Mouse (Mus musculus): ENCODE results near the gene Minos1. TPM values are rescaled to one million over a fixed set of nuclear protein-coding genes. Genes with fewer than 3 reads are reported as not detected.
A peak's percentile ranks its signal among the peaks of the same experiment; 100 is the strongest.

Minos1 gene
- polyA plus RNA-seq, 1 experiment from 2014 or later: 415 TPM

- H3K27me3 ChIP-seq (ENCODE audit: control insufficient read depth, insufficient read depth, low read length): no peaks in the 10 kb centered on the region
- WGBS: 81% methylated on average over 11 of the region's 11 CpGs
- ATAC-seq (ENCODE audit: low read depth): no peak
Observed at GRCm38 (mm10) chr4:139085337-139085736, 45.6 kb downstream of the Minos1 start.

GRCm38 (mm10) chr4:139082790-139083564 is 47.9 kb downstream of the Minos1 start:
- H3K4me1 ChIP-seq (ENCODE audit: control insufficient read depth, insufficient read depth, low read length): peaks cover 16% of the 10 kb centered on the region
- H3K4me2 ChIP-seq (ENCODE audit: low read depth, low read length): peak overlapping the region; percentile 11
- no peak overlapping the region for H3K4me3 ChIP-seq (ENCODE audit: low read depth, low read length)
- no peaks in the 10 kb centered on the region for H3K27me3 ChIP-seq (ENCODE audit: control insufficient read depth, insufficient read depth, low read length)
- ATAC-seq (ENCODE audit: low read depth): peak; percentile 57
- H3K9me3 ChIP-seq (ENCODE audit: control insufficient read depth, low read length): no peaks in the 10 kb centered on the region
- no peaks in the 10 kb centered on the region for H3K36me3 ChIP-seq (ENCODE audit: control insufficient read depth, insufficient read depth, low read length)
- no peak overlapping the region for H3K27ac ChIP-seq (ENCODE audit: low read depth, low read length)
- peak overlapping the region; percentile 12; the same call in 1 of the 2 replicates for H3K9ac ChIP-seq (replicated peaks; ENCODE audit: low read depth, low read length)
- 25% methylated on average over 12 of the region's 12 CpGs for WGBS

More at GRCm38 (mm10) chr4:139085337-139085736, 45.6 kb downstream of the Minos1 start:
- H3K9ac ChIP-seq (replicated peaks; ENCODE audit: low read depth, low read length): no peak overlapping the region
- H3K4me1 ChIP-seq (ENCODE audit: control insufficient read depth, insufficient read depth, low read length): peaks cover 16% of the 10 kb centered on the region
- H3K4me2 ChIP-seq (ENCODE audit: low read depth, low read length): no peak overlapping the region
- H3K4me3 ChIP-seq (ENCODE audit: low read depth, low read length): no peak overlapping the region
- H3K9me3 ChIP-seq (ENCODE audit: control insufficient read depth, low read length): no peaks in the 10 kb centered on the region
- no peak overlapping the region for H3K27ac ChIP-seq (ENCODE audit: low read depth, low read length)
- no peaks in the 10 kb centered on the region for H3K36me3 ChIP-seq (ENCODE audit: control insufficient read depth, insufficient read depth, low read length)

GRCm38 (mm10) chr4:139081270-139081931 is 49.5 kb downstream of the Minos1 start:
- Histone ChIP-seq H3K4me3 (ENCODE audit: low read depth, low read length) (no peak overlapping the region), H3K4me1 (ENCODE audit: control insufficient read depth, insufficient read depth, low read length) (peaks cover 16% of the 10 kb centered on the region), H3K27me3 (ENCODE audit: control insufficient read depth, insufficient read depth, low read length) (peaks cover 5% of the 10 kb centered on the region), H3K36me3 (ENCODE audit: control insufficient read depth, insufficient read depth, low read length) (no peaks in the 10 kb centered on the region), H3K27ac (ENCODE audit: low read depth, low read length) (no peak overlapping the region), H3K9me3 (ENCODE audit: control insufficient read depth, low read length) (no peaks in the 10 kb centered on the region), H3K4me2 (ENCODE audit: low read depth, low read length) (no peak overlapping the region), H3K9ac (replicated peaks; ENCODE audit: low read depth, low read length) (no peak overlapping the region)
- 64% methylated on average over 18 of the region's 18 CpGs for WGBS
- ATAC-seq (ENCODE audit: low read depth): no peak

DNA sequence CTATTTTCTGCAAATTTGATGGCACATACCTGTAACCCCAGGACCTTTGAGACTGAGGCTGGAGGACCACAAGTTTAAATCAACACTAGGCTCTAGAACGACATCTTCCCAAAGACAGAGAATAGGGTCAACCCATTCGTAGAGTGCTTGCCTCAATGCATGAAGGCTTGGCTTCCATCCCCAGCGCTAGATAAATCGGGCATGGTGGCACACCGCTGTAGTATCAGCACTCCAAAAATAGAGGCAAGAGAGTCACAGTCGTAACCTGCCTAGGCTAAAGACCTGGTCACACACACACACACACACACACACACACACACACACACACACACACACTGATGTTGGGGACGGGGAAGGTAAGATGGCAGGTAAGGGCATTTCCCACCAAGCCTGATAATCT is 50.7 kb downstream of the Minos1 start:
- Histone ChIP-seq H3K4me2 (ENCODE audit: low read depth, low read length) (no peak overlapping the region), H3K9me3 (ENCODE audit: control insufficient read depth, low read length) (no peaks in the 10 kb centered on the region), H3K27me3 (ENCODE audit: control insufficient read depth, insufficient read depth, low read length) (peaks cover 16% of the 10 kb centered on the region), H3K36me3 (ENCODE audit: control insufficient read depth, insufficient read depth, low read length) (no peaks in the 10 kb centered on the region), H3K9ac (replicated peaks; ENCODE audit: low read depth, low read length) (no peak overlapping the region), H3K4me3 (ENCODE audit: low read depth, low read length) (no peak overlapping the region), H3K27ac (ENCODE audit: low read depth, low read length) (no peak overlapping the region), H3K4me1 (ENCODE audit: control insufficient read depth, insufficient read depth, low read length) (peaks cover 19% of the 10 kb centered on the region)
- no peak for ATAC-seq (ENCODE audit: low read depth)
- 93% methylated on average over 7 of the region's 7 CpGs for WGBS

- Histone ChIP-seq H3K27ac (ENCODE audit: low read depth, low read length) (no peak overlapping the region), H3K4me3 (ENCODE audit: low read depth, low read length) (no peak overlapping the region), H3K9me3 (ENCODE audit: control insufficient read depth, low read length) (no peaks in the 10 kb centered on the region), H3K4me1 (ENCODE audit: control insufficient read depth, insufficient read depth, low read length) (peaks cover 28% of the 10 kb centered on the region), H3K9ac (replicated peaks; ENCODE audit: low read depth, low read length) (no peak overlapping the region), H3K4me2 (ENCODE audit: low read depth, low read length) (no peak overlapping the region), H3K27me3 (ENCODE audit: control insufficient read depth, insufficient read depth, low read length) (peaks cover 25% of the 10 kb centered on the region), H3K36me3 (ENCODE audit: control insufficient read depth, insufficient read depth, low read length) (no peaks in the 10 kb centered on the region)
- WGBS: 71% methylated on average over 11 of the region's 11 CpGs
- ATAC-seq (ENCODE audit: low read depth): no peak
Observed at GRCm38 (mm10) chr4:139079439-139079838, 51.5 kb downstream of the Minos1 start.

DNA sequence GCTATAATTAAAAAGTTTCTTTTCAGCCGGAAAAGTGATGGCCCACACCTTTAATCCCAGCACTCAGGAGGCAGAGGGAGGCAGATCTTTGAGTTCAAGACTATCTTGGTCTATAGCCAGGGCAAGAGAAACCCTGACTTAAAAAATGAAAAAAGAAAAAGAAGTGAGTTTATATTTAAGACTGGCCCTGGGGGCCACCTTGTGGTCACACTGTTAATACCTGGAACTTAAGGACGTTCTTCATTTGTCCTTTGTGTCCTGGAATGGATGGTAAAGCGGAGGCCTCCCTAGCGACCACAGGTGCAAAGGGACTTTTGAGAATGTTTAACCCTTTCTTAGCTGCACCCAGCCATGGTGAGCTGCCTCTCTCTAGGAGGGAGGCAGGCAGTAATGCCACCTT is 52.2 kb downstream of the Minos1 start:
- ATAC-seq (ENCODE audit: low read depth): no peak

GRCm38 (mm10) chr4:139078313-139078712 is 52.6 kb downstream of the Minos1 start:
- Histone ChIP-seq H3K4me2 (ENCODE audit: low read depth, low read length) (no peak overlapping the region), H3K9me3 (ENCODE audit: control insufficient read depth, low read length) (no peaks in the 10 kb centered on the region), H3K4me3 (ENCODE audit: low read depth, low read length) (no peak overlapping the region), H3K27me3 (ENCODE audit: control insufficient read depth, insufficient read depth, low read length) (peaks cover 36% of the 10 kb centered on the region), H3K36me3 (ENCODE audit: control insufficient read depth, insufficient read depth, low read length) (no peaks in the 10 kb centered on the region), H3K9ac (replicated peaks; ENCODE audit: low read depth, low read length) (no peak overlapping the region), H3K27ac (ENCODE audit: low read depth, low read length) (no peak overlapping the region), H3K4me1 (ENCODE audit: control insufficient read depth, insufficient read depth, low read length) (peaks cover 27% of the 10 kb centered on the region)
- 32% methylated on average over 2 of the region's 2 CpGs for WGBS
- ATAC-seq (ENCODE audit: low read depth): no peak

More for the DNA sequence above, 52.2 kb downstream of the Minos1 start:
- Histone ChIP-seq H3K27ac (ENCODE audit: low read depth, low read length) (no peak overlapping the region), H3K4me3 (ENCODE audit: low read depth, low read length) (no peak overlapping the region), H3K4me2 (ENCODE audit: low read depth, low read length) (no peak overlapping the region), H3K9me3 (ENCODE audit: control insufficient read depth, low read length) (no peaks in the 10 kb centered on the region), H3K36me3 (ENCODE audit: control insufficient read depth, insufficient read depth, low read length) (no peaks in the 10 kb centered on the region), H3K9ac (replicated peaks; ENCODE audit: low read depth, low read length) (no peak overlapping the region), H3K4me1 (ENCODE audit: control insufficient read depth, insufficient read depth, low read length) (peaks cover 29% of the 10 kb centered on the region), H3K27me3 (ENCODE audit: control insufficient read depth, insufficient read depth, low read length) (peaks cover 32% of the 10 kb centered on the region)
- 13% methylated on average over 4 of the region's 4 CpGs for WGBS

- Histone ChIP-seq H3K9ac (replicated peaks; ENCODE audit: low read depth, low read length) (no peak overlapping the region), H3K4me1 (ENCODE audit: control insufficient read depth, insufficient read depth, low read length) (peaks cover 13% of the 10 kb centered on the region), H3K27ac (ENCODE audit: low read depth, low read length) (no peak overlapping the region), H3K9me3 (ENCODE audit: control insufficient read depth, low read length) (no peaks in the 10 kb centered on the region), H3K4me2 (ENCODE audit: low read depth, low read length) (peak overlapping the region; percentile 76), H3K36me3 (ENCODE audit: control insufficient read depth, insufficient read depth, low read length) (no peaks in the 10 kb centered on the region), H3K4me3 (ENCODE audit: low read depth, low read length) (peak overlapping the region; percentile 53), H3K27me3 (ENCODE audit: control insufficient read depth, insufficient read depth, low read length) (peaks cover 47% of the 10 kb centered on the region)
- no peak for ATAC-seq (ENCODE audit: low read depth)
- WGBS: 20% methylated on average over 5 of the region's 5 CpGs
Observed at GRCm38 (mm10) chr4:139075915-139076314, 55.0 kb downstream of the Minos1 start.

DNA sequence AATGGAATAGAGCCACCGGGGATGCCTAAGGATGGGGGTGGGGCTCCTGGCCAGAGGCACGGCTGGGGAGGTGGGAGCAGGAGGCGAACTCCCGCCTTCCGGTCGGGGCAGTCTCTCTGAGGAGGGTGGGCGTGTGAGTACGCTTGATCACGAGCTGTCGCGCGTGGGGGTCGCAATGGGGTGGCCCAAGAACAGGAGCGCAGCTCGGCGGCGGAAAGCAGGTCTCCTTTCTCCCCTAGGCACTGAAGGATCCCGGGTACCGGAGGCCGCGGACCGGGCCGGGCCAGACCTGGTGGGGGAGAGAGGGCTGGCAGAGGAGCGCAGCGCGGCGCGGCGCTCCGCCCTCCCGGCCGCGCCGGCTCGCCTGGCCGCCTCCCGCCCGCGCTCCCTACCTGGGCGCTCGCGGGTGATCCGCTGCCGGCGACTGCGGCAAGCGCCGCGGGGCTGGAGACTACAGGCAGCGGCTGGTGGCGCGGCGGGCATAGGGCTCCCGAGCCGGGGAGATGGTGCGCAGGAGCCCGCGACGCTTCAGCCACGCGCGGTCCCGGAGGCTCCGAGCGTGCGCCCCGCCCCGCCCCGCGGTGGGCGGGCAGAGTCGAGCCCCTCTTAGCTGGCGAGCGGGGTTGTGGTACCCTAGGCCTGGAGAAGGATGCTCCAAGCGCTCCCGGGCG is 55.7 kb downstream of the Minos1 start, which contains the start of gene Htr6:
Gene Htr6, minus strand, starts transcription at position 530 of the 671 bp plus-strand sequence.
- H3K4me2 ChIP-seq (ENCODE audit: low read depth, low read length): peak within 1 kb of the TSS; percentile 76
- H3K9ac ChIP-seq (replicated peaks; ENCODE audit: low read depth, low read length): peak within 1 kb of the TSS; percentile 60
- ATAC-seq (ENCODE audit: low read depth): peak; percentile 38
- under 1% methylated on average over 38 of the region's 77 CpGs for WGBS
- H3K4me3 ChIP-seq (ENCODE audit: low read depth, low read length): peak within 1 kb of the TSS; percentile 53
- H3K9me3 ChIP-seq (ENCODE audit: control insufficient read depth, low read length): no peaks in the 10 kb centered on the region
- no peak within 1 kb of the TSS for H3K27ac ChIP-seq (ENCODE audit: low read depth, low read length)
- H3K36me3 ChIP-seq (ENCODE audit: control insufficient read depth, insufficient read depth, low read length): no peaks in the 10 kb centered on the region
- H3K27me3 ChIP-seq (ENCODE audit: control insufficient read depth, insufficient read depth, low read length): peaks cover 47% of the 10 kb centered on the region
- peaks cover 13% of the 10 kb centered on the region for H3K4me1 ChIP-seq (ENCODE audit: control insufficient read depth, insufficient read depth, low read length)

Measured in neural tube, embryonic 14.5 days (tissue).